Mouse (Mus musculus): Measurements from ENCODE around the gene Vgll2. TPM values are rescaled to one million over a fixed set of nuclear protein-coding genes. Genes with fewer than 3 reads are reported as not detected.

Vgll2 gene
- 0.65 and 1.4 TPM in 2 replicates for polyA plus RNA-seq (2015; fragmentation: Nextera tagmentation; extraction: Ambion mirVana)

GRCm38 (mm10) chr10:52022413-52023212, at the start of gene Vgll2:
Vgll2 (plus strand) TSS chr10:52022502.
- under 1% methylated on average over 50 of the region's 60 CpGs for WGBS
- peak within 1 kb of the TSS; percentile 60 for H3K9ac ChIP-seq (replicated peaks)
- peaks cover 90% of the 10 kb centered on the region for H3K27me3 ChIP-seq
- peaks cover 27% of the 10 kb centered on the region for H3K4me1 ChIP-seq (replicated peaks)
- no peaks in the 10 kb centered on the region for H3K9me3 ChIP-seq
- H3K4me2 ChIP-seq (replicated peaks), result peak within 1 kb of the TSS; percentile 96
- no peaks in the 10 kb centered on the region for H3K36me3 ChIP-seq
- ATAC-seq, result peak; percentile 92
- H3K4me3 ChIP-seq (replicated peaks), result peak within 1 kb of the TSS; percentile 56
- H3K27ac ChIP-seq, result no peak within 1 kb of the TSS

GRCm38 (mm10) chr10:51975137-51975536, 47.2 kb upstream of the Vgll2 start:
- no peaks in the 10 kb centered on the region for H3K9me3 ChIP-seq
- ATAC-seq, result no peak
- H3K27ac ChIP-seq, result no peak overlapping the region
- H3K4me1 ChIP-seq (replicated peaks), result no peaks in the 10 kb centered on the region
- WGBS, result 86% methylated on average over 4 of the region's 4 CpGs
- no peaks in the 10 kb centered on the region for H3K27me3 ChIP-seq
- H3K36me3 ChIP-seq, result no peaks in the 10 kb centered on the region
- no peak overlapping the region for H3K4me2 ChIP-seq (replicated peaks)
- H3K9ac ChIP-seq (replicated peaks), result no peak overlapping the region
- no peak overlapping the region for H3K4me3 ChIP-seq (replicated peaks)

GRCm38 (mm10) chr10:51975587-51975986, 46.7 kb upstream of the Vgll2 start:
- Histone ChIP-seq H3K4me2 (replicated peaks) (no peak overlapping the region), H3K4me3 (replicated peaks) (no peak overlapping the region), H3K36me3 (no peaks in the 10 kb centered on the region), H3K4me1 (replicated peaks) (no peaks in the 10 kb centered on the region), H3K27ac (no peak overlapping the region), H3K27me3 (no peaks in the 10 kb centered on the region), H3K9ac (replicated peaks) (no peak overlapping the region), H3K9me3 (no peaks in the 10 kb centered on the region)
- ATAC-seq, result no peak
- 91% methylated on average over 3 of the region's 3 CpGs for WGBS

GRCm38 (mm10) chr10:51981651-51982050, 40.7 kb upstream of the Vgll2 start:
- 81% methylated on average over 6 of the region's 6 CpGs for WGBS
- no peaks in the 10 kb centered on the region for H3K36me3 ChIP-seq

GRCm38 (mm10) chr10:51982395-51982794, 39.9 kb upstream of the Vgll2 start:
- H3K4me3 ChIP-seq (replicated peaks), result no peak overlapping the region
- no peaks in the 10 kb centered on the region for H3K9me3 ChIP-seq
- ATAC-seq, result no peak
- no peaks in the 10 kb centered on the region for H3K4me1 ChIP-seq (replicated peaks)
- no peak overlapping the region for H3K4me2 ChIP-seq (replicated peaks)
- no peaks in the 10 kb centered on the region for H3K27me3 ChIP-seq
- WGBS, result 88% methylated on average over 6 of the region's 6 CpGs
- H3K36me3 ChIP-seq, result no peaks in the 10 kb centered on the region
- H3K27ac ChIP-seq, result no peak overlapping the region
- no peak overlapping the region for H3K9ac ChIP-seq (replicated peaks)

More at GRCm38 (mm10) chr10:51981651-51982050, 40.7 kb upstream of the Vgll2 start:
- H3K27ac ChIP-seq, result no peak overlapping the region
- H3K9ac ChIP-seq (replicated peaks), result no peak overlapping the region
- H3K4me2 ChIP-seq (replicated peaks), result no peak overlapping the region
- no peaks in the 10 kb centered on the region for H3K27me3 ChIP-seq
- no peaks in the 10 kb centered on the region for H3K9me3 ChIP-seq
- H3K4me1 ChIP-seq (replicated peaks), result no peaks in the 10 kb centered on the region
- H3K4me3 ChIP-seq (replicated peaks), result no peak overlapping the region
- ATAC-seq, result no peak

- WGBS, result 53% methylated on average over 1 of the region's 1 CpGs
- peaks cover 20% of the 10 kb centered on the region for H3K4me1 ChIP-seq (replicated peaks)
- no peak overlapping the region for H3K9ac ChIP-seq (replicated peaks)
- H3K4me2 ChIP-seq (replicated peaks), result no peak overlapping the region
- no peaks in the 10 kb centered on the region for H3K9me3 ChIP-seq
- no peaks in the 10 kb centered on the region for H3K36me3 ChIP-seq
- no peak for ATAC-seq
- H3K27me3 ChIP-seq, result peaks cover 54% of the 10 kb centered on the region
- H3K27ac ChIP-seq, result no peak overlapping the region
- no peak overlapping the region for H3K4me3 ChIP-seq (replicated peaks)
Measured at GRCm38 (mm10) chr10:52018471-52018870, 3.8 kb upstream of the Vgll2 start.

GRCm38 (mm10) chr10:52021231-52021630, 1.1 kb upstream of the Vgll2 start:
- WGBS, result under 1% methylated on average over 9 of the region's 9 CpGs
- 0 out of 2 replicates have a peak overlapping the region, but pooled peaks have one; percentile 96 for H3K4me2 ChIP-seq (replicated peaks)
- no peak overlapping the region for H3K27ac ChIP-seq
- no peak for ATAC-seq
- peaks cover 82% of the 10 kb centered on the region for H3K27me3 ChIP-seq
- no peaks in the 10 kb centered on the region for H3K36me3 ChIP-seq
- no peak overlapping the region for H3K4me3 ChIP-seq (replicated peaks)
- peaks cover 20% of the 10 kb centered on the region for H3K4me1 ChIP-seq (replicated peaks)
- no peak overlapping the region for H3K9ac ChIP-seq (replicated peaks)
- no peaks in the 10 kb centered on the region for H3K9me3 ChIP-seq

- Histone ChIP-seq H3K9me3 (no peaks in the 10 kb centered on the region), H3K9ac (replicated peaks) (peak overlapping the region; percentile 60; the same call in 1 of the 2 replicates), H3K4me3 (replicated peaks) (peak overlapping the region; percentile 56), H3K4me2 (replicated peaks) (peak overlapping the region; percentile 96), H3K4me1 (replicated peaks) (peaks cover 20% of the 10 kb centered on the region), H3K27me3 (peaks cover 88% of the 10 kb centered on the region), H3K27ac (no peak overlapping the region), H3K36me3 (no peaks in the 10 kb centered on the region)
- WGBS, result under 1% methylated on average over 13 of the region's 15 CpGs
- ATAC-seq, result peak; percentile 65
Measured at GRCm38 (mm10) chr10:52021736-52022394, 437 bp upstream of the Vgll2 start.

- no peaks in the 10 kb centered on the region for H3K9me3 ChIP-seq
- H3K27me3 ChIP-seq, result peaks cover 97% of the 10 kb centered on the region
- peak overlapping the region; percentile 56 for H3K4me3 ChIP-seq (replicated peaks)
- ATAC-seq, result no peak
- H3K36me3 ChIP-seq, result no peaks in the 10 kb centered on the region
- peaks cover 31% of the 10 kb centered on the region for H3K4me1 ChIP-seq (replicated peaks)
- no peak overlapping the region for H3K27ac ChIP-seq
- H3K4me2 ChIP-seq (replicated peaks), result peak overlapping the region; percentile 96
- H3K9ac ChIP-seq (replicated peaks), result no peak overlapping the region
- WGBS, result 3% methylated on average over 17 of the region's 17 CpGs
Measured at GRCm38 (mm10) chr10:52023213-52024052, 1.1 kb downstream of the Vgll2 start.

GRCm38 (mm10) chr10:52024053-52024410, 1.7 kb downstream of the Vgll2 start:
- Histone ChIP-seq H3K4me3 (replicated peaks) (no peak overlapping the region), H3K9ac (replicated peaks) (no peak overlapping the region), H3K4me1 (replicated peaks) (peaks cover 33% of the 10 kb centered on the region), H3K27ac (no peak overlapping the region), H3K27me3 (peaks cover 97% of the 10 kb centered on the region), H3K4me2 (replicated peaks) (no peak overlapping the region), H3K36me3 (no peaks in the 10 kb centered on the region), H3K9me3 (no peaks in the 10 kb centered on the region)
- 13% methylated on average over 2 of the region's 2 CpGs for WGBS
- no peak for ATAC-seq

- 0% methylated on average over 1 of the region's 1 CpGs for WGBS
- Histone ChIP-seq H3K9ac (replicated peaks) (no peak overlapping the region), H3K36me3 (no peaks in the 10 kb centered on the region), H3K9me3 (no peaks in the 10 kb centered on the region), H3K27ac (no peak overlapping the region), H3K4me3 (replicated peaks) (no peak overlapping the region), H3K27me3 (peaks cover 100% of the 10 kb centered on the region), H3K4me1 (replicated peaks) (peaks cover 42% of the 10 kb centered on the region), H3K4me2 (replicated peaks) (no peak overlapping the region)
- ATAC-seq, result no peak
Measured at GRCm38 (mm10) chr10:52025291-52025690, 3.0 kb downstream of the Vgll2 start.

- no peaks in the 10 kb centered on the region for H3K36me3 ChIP-seq
- WGBS, result 5% methylated on average over 7 of the region's 7 CpGs
Measured at GRCm38 (mm10) chr10:52025821-52026220, 3.5 kb downstream of the Vgll2 start.

More at GRCm38 (mm10) chr10:52025821-52026220, 3.5 kb downstream of the Vgll2 start:
- no peak overlapping the region for H3K9ac ChIP-seq (replicated peaks)
- ATAC-seq, result no peak
- no peak overlapping the region for H3K4me3 ChIP-seq (replicated peaks)
- H3K27ac ChIP-seq, result no peak overlapping the region
- peaks cover 99% of the 10 kb centered on the region for H3K27me3 ChIP-seq
- H3K4me1 ChIP-seq (replicated peaks), result peaks cover 42% of the 10 kb centered on the region
- no peak overlapping the region for H3K4me2 ChIP-seq (replicated peaks)
- no peaks in the 10 kb centered on the region for H3K9me3 ChIP-seq

All from midbrain, embryonic 13.5 days (tissue).